Mouse (Mus musculus) frontal cortex, adult (tissue): Measurements from ENCODE around the gene Gm9844.
"Not testable (repeated sequence)": the region's sequence is repeated elsewhere in the genome, so short reads cannot be mapped to it uniquely, and the experiment has no call there.

Experiments
- ATAC-seq: cut with Nextera tagmentation; 2 replicates; pipeline ENCODE4 v1.9.2; 2017; ENCODE audit warnings: mild to moderate bottlenecking, moderate library complexity, mixed read lengths; ENCODE audit not compliant: low TSS enrichment

Gene Gm9844

DNA sequence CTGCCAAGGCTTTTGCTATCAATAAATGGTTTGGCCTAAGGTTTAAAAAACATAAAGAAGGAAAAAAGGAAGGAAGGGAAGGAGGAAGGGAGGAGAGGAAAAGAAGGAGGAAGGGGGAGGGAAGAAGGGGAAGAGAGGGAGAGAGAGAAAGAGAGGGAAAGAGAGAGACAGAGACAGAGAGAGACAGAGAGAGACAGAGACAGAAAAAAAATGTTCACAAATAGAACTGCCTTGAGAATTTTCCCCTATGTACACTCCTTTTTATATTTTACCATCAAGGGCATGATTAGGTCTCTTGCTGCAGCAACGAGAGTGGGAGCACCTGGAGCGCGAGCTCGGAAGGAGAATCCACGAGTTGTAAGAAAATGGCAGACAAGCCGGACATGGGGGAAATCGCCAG lies at the start of gene Gm9844:
TSS of gene Gm9844 (plus strand) at position 301 of the 400 bp plus-strand sequence.
- no peak for ATAC-seq

DNA sequence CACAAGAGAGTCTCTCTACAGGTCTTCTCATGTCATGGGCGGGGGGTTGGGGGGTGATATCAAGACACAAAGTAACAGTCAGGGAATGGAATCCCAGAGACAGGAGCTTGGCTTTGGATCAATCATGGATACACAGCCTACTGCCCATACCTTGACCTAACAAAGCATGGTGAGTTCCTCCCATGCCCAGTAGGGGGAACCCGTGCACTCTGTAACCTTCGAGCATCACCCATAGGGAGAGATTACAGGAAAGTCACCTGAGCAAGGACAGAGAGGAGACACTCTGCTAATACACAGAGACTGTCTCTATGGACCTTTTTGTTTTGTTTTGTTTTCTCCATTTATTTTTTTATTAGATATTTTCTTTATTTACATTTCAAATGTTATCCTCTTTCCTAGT lies 44.5 kb upstream of the Gm9844 start:
- peak; percentile 79 for ATAC-seq

DNA sequence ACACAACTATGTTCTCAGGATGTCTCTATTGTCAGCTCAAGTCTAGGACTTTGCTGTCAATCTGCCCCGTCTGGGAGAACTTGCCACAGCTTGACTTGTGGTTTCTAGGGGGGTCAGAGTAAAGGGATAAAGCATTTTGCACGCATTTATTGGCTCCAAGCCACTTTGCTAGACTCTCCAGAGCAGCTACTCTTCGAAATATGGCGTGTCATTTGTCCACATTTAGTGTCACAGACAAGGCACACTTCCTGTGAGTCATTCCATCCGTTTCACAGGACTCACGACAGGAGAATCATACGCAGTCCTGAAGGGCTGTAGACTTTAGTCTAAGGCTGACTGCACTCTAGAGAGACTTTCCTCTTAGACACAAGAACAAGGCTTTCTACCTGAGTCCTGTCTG lies 37.6 kb upstream of the Gm9844 start:
- ATAC-seq, result no peak

DNA sequence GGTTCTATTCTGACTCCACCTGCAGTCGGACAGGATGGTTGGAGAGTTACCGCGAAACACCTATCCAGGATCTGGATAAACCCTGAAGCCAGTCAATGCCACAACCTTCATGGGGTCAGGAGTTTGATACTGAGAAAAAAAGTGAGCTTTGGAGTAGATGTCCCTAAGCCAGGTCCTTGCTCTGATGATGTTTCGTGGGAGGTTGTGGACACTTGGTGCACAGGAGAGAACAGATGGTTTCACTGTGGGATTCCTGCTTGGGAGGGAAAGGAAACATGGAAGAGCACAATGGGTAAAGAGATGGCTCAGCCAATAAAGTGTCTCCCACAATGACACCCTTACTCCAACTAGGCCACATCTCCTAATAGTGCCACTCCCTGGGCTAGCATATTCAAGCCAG lies 34.8 kb upstream of the Gm9844 start:
- ATAC-seq, result no peak

DNA sequence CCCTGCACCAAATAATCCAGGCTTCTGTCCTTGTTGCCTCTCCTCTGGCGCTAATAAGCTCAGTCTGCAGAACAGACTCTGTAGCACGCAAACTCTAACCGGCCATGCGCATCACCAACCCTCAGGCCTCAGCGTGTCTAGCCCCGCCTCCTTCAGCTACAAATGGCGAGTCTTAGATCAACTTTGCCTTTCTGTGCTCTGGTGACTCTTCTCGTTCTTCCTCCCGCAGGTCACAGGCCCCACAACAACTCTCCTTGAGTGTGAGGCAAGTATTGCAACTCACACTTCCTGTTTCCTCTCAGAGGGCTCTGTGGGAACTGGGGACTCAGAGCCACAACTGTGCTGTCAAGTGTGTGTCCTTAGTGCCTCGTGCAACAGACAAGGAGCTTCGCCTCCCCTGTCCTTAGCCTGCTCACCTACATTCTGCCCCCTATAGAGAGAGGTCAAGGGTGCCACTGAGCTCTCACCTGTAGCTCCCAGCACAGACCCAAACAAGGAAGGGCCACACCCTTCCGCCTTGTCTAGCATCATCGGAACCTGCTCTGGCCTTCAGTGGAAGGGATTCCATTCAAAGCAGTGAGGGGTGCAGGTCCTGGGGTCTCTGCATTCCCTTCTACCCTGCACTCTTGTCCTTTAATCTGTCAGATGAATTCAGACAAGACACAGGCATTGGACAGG lies 23.1 kb upstream of the Gm9844 start:
- not testable (repeated sequence) for ATAC-seq

DNA sequence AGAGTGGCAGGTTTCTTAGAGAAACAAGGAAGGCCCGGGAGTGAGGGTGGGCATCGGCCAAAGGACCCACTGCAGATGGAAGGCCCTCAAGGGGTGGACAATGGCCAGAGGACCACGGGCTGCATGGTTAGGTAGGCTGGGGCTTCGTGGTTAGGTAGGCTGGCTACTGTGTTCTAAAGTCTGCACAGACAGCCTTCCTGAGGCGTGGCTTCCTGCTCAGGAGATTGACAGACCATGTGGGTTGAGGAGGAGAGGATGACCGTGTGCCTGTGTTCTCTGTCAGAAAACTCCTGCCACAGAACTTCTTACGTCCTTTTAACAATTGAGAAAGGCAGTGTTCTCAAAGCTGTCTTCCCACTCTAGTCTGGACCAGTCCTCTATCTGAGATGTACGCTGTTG lies 22.6 kb upstream of the Gm9844 start:
- no peak for ATAC-seq

DNA sequence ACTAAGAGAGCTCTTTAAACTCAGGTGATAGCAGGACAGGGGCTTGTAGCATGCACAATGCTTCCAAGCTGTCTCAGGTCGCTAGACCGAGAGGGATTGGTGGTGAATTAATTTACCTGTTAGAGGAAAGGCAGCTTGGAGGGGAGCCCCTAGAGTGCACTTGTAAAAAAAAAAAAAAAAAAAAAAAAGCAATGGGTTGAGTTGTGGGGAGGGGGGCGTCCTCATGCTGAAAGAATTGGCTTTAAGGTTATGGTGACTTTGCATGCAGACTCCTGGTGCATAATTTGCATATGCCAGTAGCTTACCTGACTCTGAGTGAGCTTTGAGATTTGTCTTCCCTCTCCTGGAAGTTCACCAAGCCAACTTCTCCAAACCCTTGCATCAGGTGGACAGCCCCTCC lies 21.7 kb upstream of the Gm9844 start:
- ATAC-seq, result no peak

DNA sequence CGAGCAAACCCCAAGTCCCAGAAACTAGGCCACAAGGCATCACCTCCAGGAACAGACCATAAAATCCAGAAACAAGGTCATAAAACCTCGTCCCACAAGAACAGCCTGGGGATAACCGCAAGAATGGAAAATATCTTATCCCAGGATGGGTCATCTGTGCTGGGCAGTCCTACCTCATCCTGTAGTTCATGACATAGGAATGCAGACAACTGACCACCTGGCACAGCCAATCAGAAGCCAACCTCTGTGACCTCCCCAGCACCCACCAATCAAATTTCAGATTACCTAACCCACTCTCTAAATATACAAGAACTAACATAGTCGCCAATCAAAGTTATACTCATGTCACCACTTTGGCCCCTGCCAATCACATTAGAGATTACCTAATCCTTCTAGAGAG lies 21.0 kb upstream of the Gm9844 start:
- ATAC-seq, result no peak

DNA sequence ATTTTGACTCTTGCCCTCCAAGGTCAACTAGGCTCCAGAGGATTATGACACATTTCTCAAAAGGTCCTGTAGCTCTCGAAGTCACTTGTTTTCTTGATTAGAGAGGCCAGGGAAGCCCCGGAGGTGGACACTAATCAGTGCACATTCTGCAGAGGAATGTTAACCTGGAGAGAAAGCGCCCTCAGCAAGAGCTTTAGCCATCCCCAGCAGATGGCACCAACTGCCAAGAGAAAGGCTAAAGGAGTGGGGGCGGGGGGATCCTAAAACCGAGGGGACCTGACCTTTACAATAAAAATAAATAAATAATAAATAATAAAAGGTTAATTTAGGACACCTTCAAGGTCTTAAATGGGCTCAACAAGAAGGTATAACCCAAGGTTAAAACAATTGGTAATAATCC lies 17.9 kb upstream of the Gm9844 start:
- no peak for ATAC-seq

DNA sequence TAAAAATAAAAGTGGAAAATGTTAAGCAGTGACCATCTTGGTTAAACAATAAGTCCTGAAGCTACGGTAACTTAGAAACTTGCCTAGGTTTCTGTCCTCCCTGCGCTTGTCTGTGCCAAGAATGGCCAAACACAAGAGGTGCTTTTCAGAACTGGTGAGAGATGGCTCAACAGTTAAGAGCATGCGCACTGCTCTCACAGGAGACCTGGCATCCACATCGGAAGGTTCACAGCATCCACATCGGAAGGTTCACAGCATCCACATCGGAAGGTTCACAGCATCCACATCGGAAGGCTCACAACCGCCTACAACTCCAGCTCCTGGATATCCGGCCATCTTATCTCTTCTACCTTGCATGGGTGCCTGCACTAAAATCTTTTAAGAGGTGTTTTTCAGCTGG lies 16.8 kb upstream of the Gm9844 start:
- no peak for ATAC-seq

DNA sequence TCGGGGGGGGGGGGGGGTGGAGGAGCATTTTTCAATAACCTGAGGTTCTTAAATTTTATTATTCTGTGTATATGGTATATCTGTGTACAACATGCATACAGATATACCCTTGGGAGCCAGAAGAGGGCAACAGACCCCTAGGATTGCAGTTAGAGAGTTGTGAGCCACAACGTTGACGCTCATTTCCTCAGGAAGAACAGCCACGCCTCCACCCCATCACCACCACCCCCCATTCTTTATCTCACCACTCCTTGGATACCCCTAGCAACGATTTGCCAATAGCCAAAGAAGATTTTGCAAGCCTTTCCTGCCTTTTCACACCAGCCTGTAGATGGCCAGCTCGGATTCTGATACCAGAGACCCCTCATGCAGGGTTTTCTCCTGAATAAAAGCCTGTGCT lies 16.3 kb upstream of the Gm9844 start:
- ATAC-seq, result no peak

DNA sequence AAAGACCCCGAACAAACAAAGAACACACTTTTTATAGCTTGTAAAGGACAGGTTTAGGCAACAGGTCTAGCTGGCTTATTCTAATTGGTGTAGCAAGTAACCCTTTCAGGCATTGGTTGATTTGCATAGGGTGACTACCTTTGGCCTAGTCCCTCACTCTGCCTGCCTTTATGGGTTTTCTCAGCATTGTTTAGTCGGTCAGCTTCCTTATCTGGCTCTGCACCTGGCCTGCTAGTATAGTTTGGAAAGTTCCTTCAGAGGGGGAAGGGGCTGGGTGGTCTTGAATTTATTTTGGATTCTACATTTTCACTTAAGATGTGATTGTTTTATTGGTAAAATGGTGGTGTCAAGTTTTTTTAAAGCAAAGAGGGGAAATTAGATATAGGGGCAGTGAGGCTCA lies 15.4 kb upstream of the Gm9844 start:
- ATAC-seq, result not testable (repeated sequence)

DNA sequence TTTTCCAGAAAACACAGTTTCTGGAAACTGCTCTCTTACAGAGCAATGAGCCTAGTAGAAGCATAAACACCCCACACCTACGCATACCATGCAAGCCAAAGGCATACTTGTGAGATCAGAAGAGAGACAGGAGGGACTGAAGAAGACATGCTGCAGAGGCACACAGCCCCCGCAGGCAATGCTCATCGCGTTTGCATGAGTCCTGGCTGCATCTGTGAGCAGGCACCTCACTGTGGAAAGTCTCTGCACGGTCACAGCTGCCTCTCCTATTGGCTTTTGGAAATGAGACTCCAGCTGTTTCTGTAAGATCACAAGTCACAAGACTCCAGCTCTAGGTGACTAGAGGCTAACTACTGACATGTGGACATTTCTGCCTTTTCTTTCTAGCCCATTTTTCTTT lies 11.9 kb upstream of the Gm9844 start:
- peak; percentile 95 for ATAC-seq

DNA sequence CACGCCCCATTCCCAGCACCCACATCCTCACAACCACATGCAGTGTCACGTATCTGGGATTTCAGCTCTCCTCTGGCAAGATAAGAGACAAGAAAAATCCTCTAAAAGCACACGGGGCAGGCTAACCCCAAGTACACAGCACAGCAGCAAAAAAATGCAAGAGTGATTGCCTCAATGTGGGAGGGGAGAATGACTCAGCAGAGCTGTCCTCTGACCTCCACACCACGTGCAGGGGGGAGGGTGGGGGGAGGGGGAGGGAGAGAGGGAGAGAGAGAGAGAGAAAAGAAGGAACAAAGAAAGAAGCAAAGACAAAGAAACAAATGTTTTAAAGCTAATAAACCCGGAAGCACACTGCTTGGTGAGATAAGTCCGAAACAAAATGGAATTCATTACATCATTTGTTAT lies 11.1 kb upstream of the Gm9844 start:
- ATAC-seq, result no peak; the same call in 1 of the 2 replicates

DNA sequence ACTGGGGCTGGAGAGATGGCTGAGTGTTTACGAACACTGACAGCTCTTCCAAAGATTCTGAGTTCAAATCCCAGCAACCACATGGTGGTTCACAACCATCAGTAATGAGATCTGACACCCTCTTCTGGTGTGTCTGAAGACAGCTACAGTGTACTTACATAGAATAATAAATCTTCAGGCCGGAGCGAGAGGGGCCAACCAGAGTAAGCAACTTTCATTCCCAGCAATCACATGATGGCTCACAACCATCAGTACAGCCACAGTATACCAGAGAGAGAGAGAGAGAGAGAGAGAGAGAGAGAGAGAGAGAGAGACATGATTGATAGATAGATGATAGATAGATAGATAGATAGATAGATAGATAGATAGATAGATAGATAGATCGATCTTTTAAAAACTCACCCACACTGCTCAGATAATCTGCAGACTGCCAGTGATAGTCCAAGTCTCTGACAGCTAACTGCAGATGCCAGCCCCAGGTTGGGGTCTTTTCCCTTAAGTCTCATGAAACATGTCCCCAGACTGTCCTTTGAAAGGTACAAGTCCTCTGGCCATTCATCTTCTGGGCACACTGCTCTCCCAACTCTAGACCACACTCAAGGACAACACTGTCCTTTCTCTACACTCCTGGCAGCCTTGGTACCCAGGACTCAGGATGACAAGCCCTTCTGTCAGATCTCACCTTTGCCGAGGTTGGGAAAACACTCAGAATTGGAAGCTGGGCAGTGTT lies 10.3 kb upstream of the Gm9844 start:
- ATAC-seq, result no peak

DNA sequence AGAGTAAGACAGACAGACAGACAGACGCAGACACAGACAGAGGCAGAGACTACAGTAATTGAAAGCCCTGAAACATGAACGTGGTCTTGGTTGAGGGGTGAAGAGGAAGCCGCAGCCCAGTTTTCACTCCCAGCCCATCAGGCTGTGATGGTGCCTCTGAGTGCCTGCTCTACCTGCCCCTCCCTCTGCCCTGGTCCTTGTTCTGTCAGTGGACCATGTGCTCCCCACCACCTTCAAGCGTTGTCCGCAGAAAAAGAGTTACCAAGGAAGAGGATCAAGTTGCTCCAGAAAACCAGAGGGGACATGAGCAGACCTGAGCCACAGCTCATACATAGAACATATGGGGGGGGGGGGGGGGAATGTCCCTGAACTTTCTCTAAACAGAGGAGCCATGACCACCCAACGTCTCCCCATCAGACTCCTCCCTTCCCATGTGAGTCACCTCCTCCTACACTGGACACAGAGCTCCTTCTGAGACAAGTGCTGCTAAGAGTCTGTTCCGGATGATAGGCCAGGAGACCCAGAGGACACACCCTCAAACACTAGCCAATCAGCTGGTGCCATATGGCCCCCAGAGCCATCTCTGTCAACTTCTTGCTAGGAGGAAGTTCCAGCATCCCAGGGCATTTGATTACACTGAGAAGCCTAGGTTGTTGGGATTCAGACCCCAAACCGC lies 9.3 kb upstream of the Gm9844 start:
- ATAC-seq, result no peak

DNA sequence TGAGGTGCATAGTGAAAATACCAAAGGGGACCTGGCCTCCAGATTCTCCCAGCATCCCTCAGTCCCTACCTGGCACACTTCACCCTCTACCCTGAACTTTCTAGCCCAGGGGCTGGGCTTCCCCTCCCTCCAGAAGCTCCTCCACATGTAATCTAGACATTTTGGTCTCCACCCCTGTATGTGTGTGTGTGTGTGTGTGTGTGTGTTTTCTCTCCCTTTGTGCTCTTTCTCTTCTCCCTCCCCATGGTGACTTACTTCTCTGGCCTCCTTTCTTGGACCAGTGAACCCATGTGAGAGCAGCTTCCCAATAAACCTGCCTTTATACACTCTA lies 8.8 kb upstream of the Gm9844 start:
- ATAC-seq, result no peak

DNA sequence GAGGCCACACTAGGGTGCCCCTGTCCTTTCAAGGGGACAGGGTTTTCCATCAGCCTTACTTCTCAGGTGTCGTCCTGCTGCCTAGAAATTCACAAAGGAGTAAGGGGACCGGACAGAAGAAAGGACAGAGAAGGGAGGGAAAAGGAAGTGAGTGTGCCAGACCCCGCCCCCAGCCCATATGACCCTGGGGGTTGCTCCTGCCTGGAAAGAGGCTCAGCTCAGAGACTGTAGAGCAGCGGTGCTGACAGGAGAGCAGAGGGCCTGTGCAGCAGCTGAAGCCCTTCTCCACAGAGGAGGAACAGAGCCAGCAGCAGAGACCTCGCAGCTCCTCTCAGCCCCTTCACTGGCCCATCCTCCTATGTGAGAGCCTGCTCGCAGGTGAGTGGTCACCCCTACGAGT lies 8.3 kb upstream of the Gm9844 start:
- ATAC-seq, result no peak

DNA sequence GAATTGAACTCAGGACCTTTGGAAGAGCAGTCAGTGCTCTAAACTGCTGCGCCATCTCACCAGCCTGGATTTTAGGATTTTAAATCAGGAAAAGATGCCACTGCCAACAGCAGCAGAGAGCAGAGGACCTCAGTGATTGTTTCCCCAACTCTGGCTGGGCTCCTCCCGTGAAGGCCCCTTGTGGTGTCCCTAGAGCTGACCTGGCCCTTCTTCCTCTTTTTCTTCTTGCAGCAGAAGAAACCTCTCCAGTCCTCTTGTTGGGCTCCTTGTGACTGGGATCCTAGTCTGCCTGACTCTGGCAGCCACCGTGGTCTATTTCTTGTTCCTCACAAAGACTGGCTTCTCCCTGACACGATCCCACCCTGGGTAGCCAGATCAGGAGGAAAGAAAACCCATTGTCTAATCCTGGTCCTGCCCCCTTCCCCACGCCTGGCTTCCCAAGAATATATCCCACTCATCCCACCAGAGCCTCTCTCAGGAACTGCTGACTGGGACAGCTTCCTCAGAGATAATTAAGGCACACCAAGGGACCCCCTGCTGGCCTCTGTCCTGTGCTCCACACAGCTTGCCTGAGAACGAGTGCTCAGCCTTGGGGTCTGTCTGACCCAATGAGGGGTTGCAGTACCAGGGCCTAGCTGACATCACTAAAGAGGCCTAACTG lies 5.4 kb upstream of the Gm9844 start:
- no peak for ATAC-seq

DNA sequence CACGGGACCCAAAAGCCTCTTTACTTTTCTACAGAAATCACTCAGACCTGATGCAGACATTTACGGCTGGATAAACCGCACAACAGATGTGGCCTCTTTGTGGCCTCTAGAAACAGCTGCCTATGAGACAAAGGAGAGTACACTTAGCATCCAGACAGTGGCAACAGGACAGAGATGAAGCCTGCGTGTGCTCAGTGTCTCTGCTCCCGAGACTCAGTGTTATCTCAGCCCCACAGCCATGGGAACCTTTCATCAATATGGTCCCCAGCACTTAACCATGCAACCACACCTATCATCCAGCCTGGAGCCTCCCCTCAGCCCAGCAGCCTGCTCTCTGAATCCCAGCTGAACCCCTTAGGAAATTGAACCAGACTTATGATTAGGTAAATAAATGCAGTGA lies 2.8 kb upstream of the Gm9844 start:
- ATAC-seq, result no peak

DNA sequence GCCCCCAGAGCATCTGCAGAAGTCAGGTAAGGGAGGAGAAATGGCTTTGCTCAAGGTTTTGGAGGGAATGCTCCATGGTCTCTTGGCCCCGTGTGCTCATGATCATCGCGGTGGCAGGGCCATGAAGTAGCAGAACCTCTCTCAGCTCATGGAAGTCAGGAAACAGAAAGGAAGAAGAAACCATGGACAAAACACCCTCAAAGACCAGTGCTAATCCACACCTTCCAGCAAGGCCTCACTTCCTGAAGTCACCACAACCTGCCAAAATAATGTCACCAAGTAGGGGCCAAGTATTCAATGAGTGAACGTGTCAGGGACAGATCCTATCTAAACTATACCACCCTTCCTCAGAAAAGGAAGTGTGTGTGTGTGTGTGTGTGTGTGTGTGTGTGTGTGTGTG lies 840 bp downstream of the Gm9844 start:
- no peak for ATAC-seq

DNA sequence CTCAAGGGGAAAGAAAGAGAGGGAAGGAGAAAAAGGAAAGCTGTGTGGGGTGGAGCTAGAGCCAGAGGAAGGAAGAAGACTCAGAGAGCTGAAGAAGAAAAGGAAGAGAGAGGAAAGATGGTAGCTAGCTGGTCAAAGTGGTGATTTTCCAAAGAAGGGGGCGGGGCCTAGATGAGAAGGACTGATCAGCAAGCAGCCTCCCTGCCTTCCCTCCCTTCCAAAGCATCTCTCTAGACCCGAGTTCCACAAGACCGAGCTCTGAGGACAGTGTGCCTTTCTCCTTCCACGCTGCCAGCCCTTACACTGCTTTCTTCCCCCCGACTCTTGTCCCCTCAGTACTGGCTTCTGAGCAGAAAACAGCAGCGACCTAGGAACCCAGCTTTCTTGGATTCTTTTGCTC lies 2.1 kb downstream of the Gm9844 start:
- no peak for ATAC-seq

DNA sequence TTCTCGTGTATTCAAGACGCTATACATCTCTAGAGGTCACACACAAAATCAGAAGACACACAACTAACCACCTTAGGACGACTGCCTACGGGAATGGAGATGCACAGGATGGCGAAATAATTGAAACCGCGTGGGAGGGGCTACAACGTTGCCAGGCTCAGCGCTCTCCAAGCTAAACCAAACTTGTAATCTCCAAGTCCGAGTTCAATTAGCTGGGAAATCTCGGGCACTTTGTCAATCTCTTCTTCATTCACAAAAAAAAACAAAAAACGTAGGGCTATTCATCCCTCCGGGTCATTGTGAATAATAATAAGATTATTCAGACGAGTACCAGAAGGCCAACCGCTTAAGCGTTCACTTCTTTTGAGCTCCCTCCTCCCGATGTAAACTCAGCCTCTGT lies 7.1 kb downstream of the Gm9844 start:
- ATAC-seq, result no peak
